Mouse (Mus musculus) heart, adult 2 months (tissue): ENCODE data around the gene Prdm16.

ENCODE experiments used
- CTCF ChIP-seq: fragments of 200-600 bp; IDR thresholded peaks from 2 replicates; pipeline ENCODE4 v1.8.1; 2022; ENCODE audit warnings: antibody characterized with exemption, mild to moderate bottlenecking, moderate library complexity
- EP300 ChIP-seq: fragments of 200-500 bp; IDR thresholded peaks from 2 replicates; pipeline ENCODE4 v1.6.1; 2011; ENCODE audit warnings: low read depth, low read length, control low read depth; ENCODE audit not compliant: insufficient read depth
- POLR2A ChIP-seq: fragments of 200-500 bp; IDR thresholded peaks from 2 replicates; pipeline ENCODE4 v1.6.1; 2011; ENCODE audit warnings: mild to moderate bottlenecking, low read depth, low read length, control low read depth; ENCODE audit not compliant: insufficient read depth

DNA sequence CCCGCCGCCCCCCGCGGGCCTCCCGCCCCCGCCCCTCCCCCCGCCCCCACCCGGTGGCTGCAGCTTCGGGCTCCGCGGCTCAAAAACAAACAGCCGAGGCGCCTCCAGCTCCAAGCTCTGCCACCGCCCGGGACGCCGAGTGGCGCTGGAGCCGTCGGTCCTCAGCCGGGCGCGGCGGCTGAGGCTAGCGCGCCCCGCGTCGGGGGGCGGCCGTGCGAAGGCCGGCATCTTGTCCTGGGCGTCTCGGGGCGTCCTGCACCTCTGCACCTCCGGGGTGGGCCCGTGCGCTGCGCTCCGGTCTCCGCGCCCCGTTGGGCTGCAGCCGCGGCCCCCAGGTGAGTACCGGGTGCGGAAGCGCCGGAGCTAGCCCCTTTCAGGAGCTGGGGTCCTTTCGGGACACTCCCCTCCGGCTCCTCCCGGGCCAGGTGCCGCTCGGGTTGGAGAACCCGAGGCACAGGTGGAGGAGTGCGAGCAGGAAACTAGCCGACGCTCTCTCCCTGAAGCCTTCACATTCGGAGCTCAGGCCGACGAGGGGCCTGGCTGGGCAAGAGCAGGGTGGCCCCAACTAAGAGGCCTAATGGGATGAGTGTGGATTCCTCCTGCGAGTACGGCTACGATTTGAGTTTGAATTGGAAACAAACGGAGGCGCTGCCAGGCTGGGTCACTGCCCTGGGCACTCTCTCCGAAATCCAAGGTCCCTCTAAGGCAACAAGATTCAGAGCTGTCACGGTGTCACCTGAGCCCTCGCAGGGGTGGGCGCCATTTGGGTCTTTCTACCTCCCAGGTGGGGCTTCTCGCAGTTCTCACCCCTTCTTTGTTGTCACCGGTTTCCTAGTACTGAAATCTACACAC, 1.0 kb upstream of the Prdm16 start:
- TF ChIP-seq CTCF (no peak), POLR2A (no peak), EP300 (no peak)
